Mouse (Mus musculus) small intestine, adult 2 months (tissue): ENCODE measurements around the gene Ankrd53.

Experiments
- CTCF ChIP-seq: fragments of 200-500 bp; IDR thresholded peaks from 2 replicates; pipeline ENCODE4 v1.5.1; 2012; ENCODE audit warnings: low read depth, mild to moderate bottlenecking, control low read depth, inconsistent platforms, low read length, moderate library complexity, mixed read lengths; ENCODE audit not compliant: insufficient replicate concordance, insufficient read length; ENCODE audit errors: extremely low read depth
- POLR2A ChIP-seq: fragments of 200-500 bp; IDR thresholded peaks from 2 replicates; pipeline ENCODE4 v1.6.1; 2012; ENCODE audit warnings: low read depth, mild to moderate bottlenecking, control low read depth, inconsistent platforms, low read length, moderate library complexity

GRCm38 (mm10) chr6:83775638-83776293 is 13.3 kb downstream of the Ankrd53 start, which contains the start of gene Tex261:
- TF ChIP-seq CTCF: peak; percentile 84
- TF ChIP-seq POLR2A: peak; percentile 79
